Mouse (Mus musculus) urinary bladder, adult 18-20 months (tissue): ENCODE results near the gene Frmd8.
A peak's percentile ranks its signal among the peaks of the same experiment; 100 is the strongest.

Source experiments
- DNase-seq, 2 experiments: peaks; one replicate each; pipeline ENCODE4 v3.0.0; 2022; ENCODE audit warnings: low spot score in 2 of 2, mixed read lengths in 2 of 2

Frmd8 gene

GRCm38 (mm10) chr19:5806809-5807205, 68.3 kb downstream of the Frmd8 start:
- DNase-seq, result no peak

- DNase-seq, result no peak
These were observed 68.8 kb downstream of the Frmd8 start for GRCm38 (mm10) chr19:5806051-5806808.

GRCm38 (mm10) chr19:5804371-5804899, 70.6 kb downstream of the Frmd8 start:
- no peak for DNase-seq

DNA sequence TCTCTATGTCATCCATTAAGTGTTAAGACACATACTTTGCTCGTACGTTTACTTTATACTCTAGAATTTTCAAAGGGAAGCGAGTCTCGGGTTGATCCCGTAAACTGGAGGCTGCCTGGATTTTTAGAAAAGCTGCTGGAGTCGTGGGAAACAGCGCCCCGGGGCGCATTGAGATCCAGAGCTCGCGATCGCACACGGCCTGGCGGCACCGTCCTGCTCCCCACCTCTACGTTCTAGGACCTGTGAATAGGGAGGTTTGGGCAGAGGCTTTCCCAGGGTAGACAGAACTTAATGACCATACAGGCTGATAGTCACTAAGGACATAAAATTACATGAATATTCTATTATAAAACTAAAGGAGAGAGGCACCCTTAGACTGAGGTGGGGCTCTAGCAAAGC, 71.2 kb downstream of the Frmd8 start:
- no peak for DNase-seq

DNA sequence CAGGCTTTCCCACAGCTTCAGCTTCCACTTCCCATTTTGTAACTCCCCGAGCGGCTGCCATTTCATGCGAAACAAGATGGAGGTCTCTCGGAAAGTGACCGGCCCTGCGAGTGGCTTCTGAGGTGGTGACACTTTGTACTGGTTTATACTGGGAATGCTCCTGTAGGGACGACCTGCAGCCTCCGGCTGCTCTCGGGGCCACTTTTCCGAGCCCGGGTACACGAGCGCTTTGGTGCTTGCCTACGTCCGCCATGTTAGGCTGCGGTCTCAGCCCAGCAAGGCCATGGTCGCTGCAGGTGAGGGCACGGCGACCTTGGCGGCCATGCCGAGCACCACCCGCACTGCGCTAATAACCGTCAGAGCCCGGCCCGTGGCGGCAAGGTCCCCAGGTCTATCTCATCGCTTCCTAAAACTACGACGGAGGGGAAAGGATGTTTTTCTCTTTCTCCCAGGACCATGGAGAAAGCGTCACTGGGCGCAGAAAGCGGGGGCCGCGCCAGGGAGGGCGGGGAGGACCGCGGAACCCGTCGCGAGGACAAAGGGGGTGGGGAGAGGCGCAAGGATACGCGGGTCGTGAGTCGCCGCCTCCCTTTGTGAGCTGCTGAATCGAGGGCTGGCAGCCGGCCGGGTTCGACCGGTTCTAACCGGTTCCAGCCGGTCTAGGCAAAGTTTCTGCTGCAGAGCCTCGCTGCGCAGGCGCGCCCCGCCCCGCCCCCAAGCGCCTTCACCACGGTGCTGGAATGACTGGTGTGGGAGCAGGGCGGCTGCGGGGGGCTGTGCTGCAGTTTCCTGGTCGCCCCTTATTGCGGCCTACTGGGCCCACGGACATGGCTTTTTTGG, 71.8 kb downstream of the Frmd8 start:
- DNase-seq, result peak; percentile 98 to 99

- DNase-seq, result no peak
These were observed 72.4 kb downstream of the Frmd8 start for GRCm38 (mm10) chr19:5802787-5803040.

- DNase-seq, result peak; percentile 94 to 95
These were observed 72.9 kb downstream of the Frmd8 start for GRCm38 (mm10) chr19:5802011-5802786.

GRCm38 (mm10) chr19:5801432-5801964, 73.6 kb downstream of the Frmd8 start:
- DNase-seq, result no peak

- no peak for DNase-seq
These were observed 74.2 kb downstream of the Frmd8 start for GRCm38 (mm10) chr19:5800632-5801431.

- DNase-seq, result no peak
These were observed 74.8 kb downstream of the Frmd8 start for GRCm38 (mm10) chr19:5800350-5800631.
